Mouse (Mus musculus) hindbrain, embryonic 13.5 days (tissue): ENCODE results near the gene Bri3. TPM values are rescaled to one million over a fixed set of nuclear protein-coding genes. Genes with fewer than 3 reads are reported as not detected.

Experiments
- ATAC-seq: fragments of 200-750 bp; cut with Nextera tagmentation; 2 replicates; pipeline ENCODE4 v1.8.0; 2017; ENCODE audit warnings: moderate TSS enrichment; ENCODE audit not compliant: low FRiP score
- H3K27ac ChIP-seq: fragments of 300-500 bp; sonication (generic); 2 replicates; pipeline ENCODE4 v1.5.1; 2015; ENCODE audit warnings: inconsistent platforms, mild to moderate bottlenecking, moderate library complexity
- H3K27me3 ChIP-seq: fragments of 300-500 bp; sonication (generic); 2 replicates; pipeline ENCODE4 v1.6.1; 2015; ENCODE audit warnings: mild to moderate bottlenecking, inconsistent platforms
- H3K36me3 ChIP-seq: fragments of 300-500 bp; sonication (generic); 2 replicates; pipeline ENCODE4 v1.6.1; 2015; ENCODE audit warnings: mild to moderate bottlenecking, inconsistent platforms
- H3K4me1 ChIP-seq: fragments of 300-500 bp; sonication (generic); replicated peaks from 2 replicates; pipeline ENCODE4 v1.6.1; 2015; ENCODE audit warnings: inconsistent platforms
- H3K4me2 ChIP-seq: fragments of 300-500 bp; sonication (generic); 2 replicates; pipeline ENCODE4 v1.6.1; 2015; ENCODE audit warnings: inconsistent platforms, mild to moderate bottlenecking, moderate library complexity
- H3K4me3 ChIP-seq: fragments of 300-500 bp; sonication (generic); 2 replicates; pipeline ENCODE4 v1.5.1; 2015; ENCODE audit warnings: mild to moderate bottlenecking, inconsistent platforms
- H3K9ac ChIP-seq: fragments of 300-500 bp; sonication (generic); 2 replicates; pipeline ENCODE4 v1.6.1; 2015; ENCODE audit warnings: mild to moderate bottlenecking, inconsistent platforms
- H3K9me3 ChIP-seq: fragments of 300-500 bp; sonication (generic); 2 replicates; pipeline ENCODE4 v1.6.1; 2016; ENCODE audit warnings: inconsistent platforms
- WGBS: fragments of 180-500 bp; shearing (Covaris S2); methylation state at CpG from one replicate; pipeline ENCODE4 v1.1.7; 2015; 5-methylcytosine and 5-hydroxymethylcytosine counted together
- polyA plus RNA-seq: library from polyadenylated mRNA; unstranded; fragments of >200 nt; fragmentation: Nextera tagmentation; extraction: Ambion mirVana; gene quantifications from 2 replicates; pipeline ENCODE4 v1.2.1, GENCODE M21; 2015

Gene Bri3
- polyA plus RNA-seq, 1 experiment from 2014 or later = 116 TPM

DNA sequence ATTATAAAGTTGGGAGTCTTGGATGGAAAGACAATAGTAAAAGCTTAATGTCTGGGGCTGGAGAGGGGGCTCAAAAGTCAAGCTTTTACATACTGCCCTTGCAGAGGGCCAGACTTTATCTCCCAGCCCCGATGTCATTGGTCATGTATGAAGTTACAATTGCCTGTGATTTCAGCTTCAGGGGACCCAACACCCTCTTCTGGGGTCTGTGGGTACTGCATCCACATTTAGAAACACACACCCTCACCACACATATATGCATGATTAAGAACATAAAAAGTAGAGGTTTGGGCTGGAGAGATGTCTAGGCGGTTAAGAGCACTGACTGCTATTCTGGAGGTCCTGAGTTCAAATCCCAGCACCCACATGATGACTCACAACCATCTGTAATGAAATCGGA, 137.5 kb downstream of the Bri3 start:
- WGBS = 87% methylated on average over 3 of the region's 3 CpGs
- Histone ChIP-seq H3K36me3 (no peaks in the 10 kb centered on the region), H3K4me1 (no peaks in the 10 kb centered on the region), H3K9me3 (peaks cover 8% of the 10 kb centered on the region; the same call in 1 of the 2 replicates), H3K27me3 (no peaks in the 10 kb centered on the region), H3K27ac (no peak overlapping the region), H3K9ac (no peak overlapping the region), H3K4me3 (no peak overlapping the region), H3K4me2 (no peak overlapping the region)
- ATAC-seq = no peak

DNA sequence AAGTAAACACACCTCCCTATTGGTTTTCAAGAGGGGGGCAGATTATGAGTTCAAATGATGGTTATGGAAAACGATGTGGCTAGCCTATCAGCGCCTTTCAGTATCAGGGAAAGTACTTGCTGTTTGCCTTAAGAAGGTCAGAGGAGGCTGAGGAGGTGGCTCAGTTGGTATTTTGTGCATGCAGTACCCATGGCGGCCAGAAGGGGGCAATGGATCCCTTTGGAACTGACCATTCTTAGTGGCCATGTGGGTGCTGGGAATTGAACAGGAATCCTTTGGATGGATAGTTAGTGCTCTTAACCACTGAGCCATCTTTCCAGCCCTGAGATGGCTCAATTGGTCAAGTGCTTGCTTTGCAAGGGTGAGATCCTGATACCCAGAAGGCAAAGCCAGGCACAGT, 139.7 kb downstream of the Bri3 start:
- Histone ChIP-seq H3K4me2 (no peak overlapping the region), H3K4me1 (no peaks in the 10 kb centered on the region), H3K27me3 (no peaks in the 10 kb centered on the region), H3K36me3 (no peaks in the 10 kb centered on the region), H3K4me3 (no peak overlapping the region), H3K9me3 (peaks cover 5% of the 10 kb centered on the region; the same call in 1 of the 2 replicates), H3K27ac (no peak overlapping the region), H3K9ac (no peak overlapping the region)
- no peak for ATAC-seq
- 76% methylated on average over 3 of the region's 3 CpGs for WGBS

DNA sequence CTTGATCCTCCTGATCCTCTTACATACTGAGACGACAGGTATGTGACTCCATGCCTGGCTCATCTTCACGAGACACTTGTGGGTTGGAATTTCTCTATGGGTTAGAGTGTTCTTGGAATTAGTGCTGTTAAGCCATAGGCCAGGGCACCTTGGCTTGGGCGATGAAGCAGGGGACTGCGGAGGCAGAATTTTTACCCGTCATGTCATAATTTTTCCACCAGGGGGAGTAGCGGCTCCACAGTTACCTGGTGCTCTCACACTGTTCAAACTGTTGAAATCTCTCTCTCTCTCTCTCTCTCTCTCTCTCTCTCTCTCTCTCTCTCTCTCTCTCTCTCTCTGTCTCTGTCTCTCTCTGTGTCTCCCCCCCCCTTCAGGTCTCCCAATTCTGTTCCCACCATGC, 143.6 kb downstream of the Bri3 start:
- no peak for ATAC-seq
- Histone ChIP-seq H3K9me3 (peaks cover 5% of the 10 kb centered on the region; the same call in 1 of the 2 replicates), H3K4me3 (no peak overlapping the region), H3K9ac (no peak overlapping the region), H3K27me3 (no peaks in the 10 kb centered on the region), H3K4me1 (no peaks in the 10 kb centered on the region), H3K4me2 (no peak overlapping the region), H3K27ac (no peak overlapping the region), H3K36me3 (no peaks in the 10 kb centered on the region)
- WGBS = 12% methylated on average over 6 of the region's 6 CpGs

DNA sequence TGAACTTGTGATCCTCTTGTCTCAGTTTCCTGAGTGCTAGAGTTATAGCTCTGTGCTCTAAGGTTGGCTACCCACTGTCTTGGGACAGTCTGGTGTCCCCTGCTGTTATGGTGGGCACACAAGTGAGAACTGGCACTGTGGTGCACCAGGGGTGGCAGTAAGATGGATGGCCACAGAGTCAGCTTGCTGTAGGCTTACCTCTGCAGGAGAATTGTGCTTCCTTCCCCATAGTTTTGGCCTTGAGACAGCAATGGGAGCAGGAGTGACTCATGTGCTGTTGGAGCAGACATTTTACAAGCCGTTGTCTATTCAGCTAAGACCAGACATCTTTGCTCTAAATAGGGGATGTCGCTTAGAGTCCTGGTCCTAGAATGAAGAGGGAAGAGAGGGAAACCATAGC, 149.9 kb downstream of the Bri3 start:
- WGBS = 98% methylated on average over 2 of the region's 2 CpGs
- no peaks in the 10 kb centered on the region for H3K9me3 ChIP-seq
- H3K4me2 ChIP-seq = no peak overlapping the region
- H3K27me3 ChIP-seq = peaks cover 5% of the 10 kb centered on the region
- no peak for ATAC-seq
- no peak overlapping the region for H3K9ac ChIP-seq
- no peaks in the 10 kb centered on the region for H3K36me3 ChIP-seq
- no peaks in the 10 kb centered on the region for H3K4me1 ChIP-seq
- H3K4me3 ChIP-seq = no peak overlapping the region
- H3K27ac ChIP-seq = no peak overlapping the region

DNA sequence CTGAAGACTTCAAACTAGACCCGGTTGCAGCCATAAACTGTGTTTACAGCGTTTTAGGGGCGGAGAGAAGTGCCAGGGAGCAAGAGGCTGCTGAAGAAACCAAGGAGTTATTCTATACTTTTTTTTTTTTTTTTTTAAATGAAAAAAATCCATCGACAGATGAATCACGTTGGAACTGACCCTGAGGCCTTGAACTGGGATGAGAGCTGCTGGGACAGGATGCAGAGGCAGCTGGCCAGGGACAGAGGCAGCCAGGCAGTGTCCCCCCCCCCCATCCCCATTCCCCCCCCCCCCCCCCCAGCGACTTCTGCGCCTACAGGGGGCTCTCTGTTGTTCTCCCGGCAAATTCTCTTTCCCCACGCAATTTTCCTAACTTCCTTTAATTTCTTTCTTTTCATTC, 153.3 kb downstream of the Bri3 start:
- no peaks in the 10 kb centered on the region for H3K9me3 ChIP-seq
- H3K4me3 ChIP-seq = no peak overlapping the region
- no peaks in the 10 kb centered on the region for H3K36me3 ChIP-seq
- no peak overlapping the region for H3K27ac ChIP-seq
- WGBS = 39% methylated on average over 5 of the region's 9 CpGs
- H3K27me3 ChIP-seq = peaks cover 5% of the 10 kb centered on the region
- ATAC-seq = no peak
- H3K9ac ChIP-seq = no peak overlapping the region
- no peak overlapping the region for H3K4me2 ChIP-seq
- H3K4me1 ChIP-seq = peaks cover 5% of the 10 kb centered on the region; the same call in 1 of the 2 replicates

DNA sequence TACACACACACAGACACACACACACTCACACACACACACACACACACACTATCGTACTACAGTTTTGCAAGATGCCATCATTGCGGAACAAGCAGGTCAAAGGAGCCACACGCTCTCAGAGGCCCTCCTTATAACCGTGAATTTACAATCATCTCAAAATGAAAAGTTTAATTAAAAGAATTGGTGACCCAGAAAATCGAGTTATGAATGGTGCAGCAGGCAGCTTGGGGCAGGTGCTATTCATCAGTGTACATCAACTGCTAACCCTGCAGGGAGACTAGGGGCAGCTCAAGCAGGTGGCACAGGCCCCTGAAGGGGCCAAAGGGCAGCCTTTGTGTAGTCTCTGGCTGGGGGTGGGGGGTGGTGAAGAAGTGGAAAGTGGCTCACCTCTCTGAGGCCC, 156.6 kb downstream of the Bri3 start:
- no peak for ATAC-seq
- Histone ChIP-seq H3K4me2 (no peak overlapping the region), H3K9me3 (no peaks in the 10 kb centered on the region), H3K9ac (no peak overlapping the region), H3K4me1 (peaks cover 5% of the 10 kb centered on the region; the same call in 1 of the 2 replicates), H3K27ac (no peak overlapping the region), H3K27me3 (peaks cover 5% of the 10 kb centered on the region), H3K36me3 (no peaks in the 10 kb centered on the region), H3K4me3 (no peak overlapping the region)
- WGBS = 31% methylated on average over 5 of the region's 5 CpGs

DNA sequence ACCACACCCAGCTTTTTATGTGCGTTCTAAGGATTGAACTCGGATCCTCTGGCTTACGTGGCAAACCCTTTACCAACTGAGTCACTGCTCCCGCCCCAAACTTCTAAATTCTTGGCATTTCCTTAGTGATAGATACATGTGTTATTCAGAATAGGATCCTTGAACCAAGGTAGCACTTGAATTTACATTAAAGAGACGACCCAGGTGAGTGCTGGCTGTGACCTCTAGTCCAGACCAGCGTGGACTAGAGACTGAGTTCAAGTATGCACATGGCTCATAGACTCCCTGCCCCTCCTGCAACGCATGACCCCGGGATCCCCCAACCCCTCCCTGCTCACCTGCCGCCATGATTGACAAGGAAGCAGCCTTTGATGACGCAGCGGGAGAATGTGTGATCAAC, 162.0 kb downstream of the Bri3 start:
- peaks cover 2% of the 10 kb centered on the region for H3K4me1 ChIP-seq
- no peaks in the 10 kb centered on the region for H3K36me3 ChIP-seq
- H3K27ac ChIP-seq = no peak overlapping the region
- no peak overlapping the region for H3K4me3 ChIP-seq
- H3K9me3 ChIP-seq = no peaks in the 10 kb centered on the region
- no peak for ATAC-seq
- H3K4me2 ChIP-seq = no peak overlapping the region
- 88% methylated on average over 11 of the region's 11 CpGs for WGBS
- 0 out of 2 replicates have a peak, but pooled peaks cover 3% of the 10 kb centered on the region for H3K27me3 ChIP-seq
- no peak overlapping the region for H3K9ac ChIP-seq

DNA sequence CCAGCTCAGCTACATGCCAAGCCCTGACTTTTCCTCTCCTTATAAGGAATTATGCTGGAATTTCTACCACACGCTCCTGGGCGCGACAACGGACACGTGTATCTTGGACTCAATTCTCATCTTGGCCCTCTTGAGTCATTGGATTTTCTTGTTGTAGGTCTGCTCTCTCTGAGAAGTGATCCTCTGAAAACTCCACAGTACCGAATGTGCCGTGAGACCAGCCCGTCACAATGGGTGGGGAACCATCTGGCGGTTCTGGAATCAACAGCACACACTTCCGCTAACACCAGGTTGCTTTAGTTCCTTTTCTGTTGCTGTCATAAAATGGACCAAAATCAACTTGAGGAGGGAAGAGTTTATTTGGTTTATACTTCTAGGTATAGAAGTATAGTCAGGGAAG, 166.4 kb downstream of the Bri3 start:
- H3K27ac ChIP-seq = no peak overlapping the region
- no peak for ATAC-seq
- no peaks in the 10 kb centered on the region for H3K9me3 ChIP-seq
- H3K4me2 ChIP-seq = no peak overlapping the region
- no peak overlapping the region for H3K9ac ChIP-seq
- H3K4me3 ChIP-seq = no peak overlapping the region
- H3K4me1 ChIP-seq = peaks cover 11% of the 10 kb centered on the region
- H3K36me3 ChIP-seq = no peaks in the 10 kb centered on the region
- 0 out of 2 replicates have a peak, but pooled peaks cover 3% of the 10 kb centered on the region for H3K27me3 ChIP-seq
- 95% methylated on average over 10 of the region's 10 CpGs for WGBS

DNA sequence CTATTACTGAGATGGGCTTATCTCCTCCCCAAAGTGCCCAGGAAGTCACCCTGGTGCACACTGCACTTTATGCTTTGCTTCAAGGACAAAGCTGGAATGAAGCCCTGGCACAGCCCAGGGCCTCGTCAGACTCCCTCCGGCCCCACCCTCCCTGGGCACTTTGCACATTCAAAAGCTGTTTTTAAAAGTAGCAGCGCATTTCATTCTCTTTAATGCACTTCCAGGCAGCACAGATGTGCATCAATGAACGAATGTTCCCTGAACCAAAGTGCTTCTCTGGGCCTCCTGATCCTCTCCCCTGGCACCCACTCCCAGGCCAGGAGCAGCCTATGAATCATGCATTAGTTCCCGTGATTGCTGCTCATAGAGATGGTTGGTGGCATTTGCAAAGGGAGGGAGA, 167.5 kb downstream of the Bri3 start:
- H3K4me3 ChIP-seq = no peak overlapping the region
- H3K4me2 ChIP-seq = no peak overlapping the region
- H3K9me3 ChIP-seq = no peaks in the 10 kb centered on the region
- peaks cover 13% of the 10 kb centered on the region for H3K4me1 ChIP-seq
- ATAC-seq = no peak
- WGBS = 37% methylated on average over 5 of the region's 5 CpGs
- H3K36me3 ChIP-seq = no peaks in the 10 kb centered on the region
- no peak overlapping the region for H3K9ac ChIP-seq
- peak overlapping the region; percentile 18; the same call in 1 of the 2 replicates for H3K27ac ChIP-seq
- H3K27me3 ChIP-seq = no peaks in the 10 kb centered on the region

DNA sequence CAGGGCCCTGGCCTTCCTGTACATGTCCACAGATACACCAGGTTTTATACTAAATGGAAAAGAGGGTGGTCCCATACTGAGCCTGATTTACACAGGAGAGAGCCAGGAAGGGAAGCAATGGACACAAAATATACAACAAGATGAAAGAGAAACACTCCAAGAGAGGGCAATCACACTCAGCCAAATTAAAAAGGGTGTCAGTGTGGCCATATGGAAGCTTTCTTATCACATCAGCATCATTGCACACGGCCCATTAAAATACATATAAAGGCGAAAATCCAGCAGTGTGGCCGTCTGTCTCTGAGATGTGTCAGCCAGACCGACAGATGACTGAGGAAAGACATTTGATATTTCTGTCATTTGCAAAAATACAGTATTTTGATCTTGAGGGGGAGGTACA, 168.5 kb downstream of the Bri3 start:
- Histone ChIP-seq H3K4me2 (no peak overlapping the region), H3K36me3 (no peaks in the 10 kb centered on the region), H3K27me3 (no peaks in the 10 kb centered on the region), H3K9me3 (no peaks in the 10 kb centered on the region), H3K4me1 (peaks cover 15% of the 10 kb centered on the region), H3K9ac (no peak overlapping the region), H3K27ac (no peak overlapping the region), H3K4me3 (no peak overlapping the region)
- no peak for ATAC-seq
- 69% methylated on average over 4 of the region's 4 CpGs for WGBS

DNA sequence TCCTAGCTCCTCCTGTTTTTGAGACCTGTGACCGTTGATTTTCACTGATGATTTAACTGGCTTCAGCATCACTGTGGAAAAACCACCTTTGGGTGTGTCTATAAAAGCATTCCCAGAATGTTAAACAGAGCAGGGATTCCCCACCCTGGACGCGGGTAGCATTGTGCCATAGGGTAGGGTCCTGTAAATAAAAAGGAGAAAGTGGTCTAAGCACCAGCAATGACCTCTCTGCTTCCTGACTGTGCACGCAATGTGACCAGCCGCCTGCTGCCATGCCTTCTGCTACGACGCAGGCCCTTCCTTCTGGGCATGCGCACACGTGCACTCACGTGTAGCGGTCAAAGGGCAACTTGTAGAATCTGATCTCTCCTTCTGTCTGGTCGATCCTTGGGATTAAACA, 174.2 kb downstream of the Bri3 start:
- Histone ChIP-seq H3K36me3 (no peaks in the 10 kb centered on the region), H3K4me2 (no peak overlapping the region), H3K9ac (no peak overlapping the region), H3K4me3 (no peak overlapping the region), H3K27me3 (no peaks in the 10 kb centered on the region), H3K27ac (no peak overlapping the region), H3K4me1 (0 out of 2 replicates have a peak, but pooled peaks cover 3% of the 10 kb centered on the region), H3K9me3 (no peaks in the 10 kb centered on the region)
- no peak for ATAC-seq
- WGBS = 92% methylated on average over 12 of the region's 12 CpGs

DNA sequence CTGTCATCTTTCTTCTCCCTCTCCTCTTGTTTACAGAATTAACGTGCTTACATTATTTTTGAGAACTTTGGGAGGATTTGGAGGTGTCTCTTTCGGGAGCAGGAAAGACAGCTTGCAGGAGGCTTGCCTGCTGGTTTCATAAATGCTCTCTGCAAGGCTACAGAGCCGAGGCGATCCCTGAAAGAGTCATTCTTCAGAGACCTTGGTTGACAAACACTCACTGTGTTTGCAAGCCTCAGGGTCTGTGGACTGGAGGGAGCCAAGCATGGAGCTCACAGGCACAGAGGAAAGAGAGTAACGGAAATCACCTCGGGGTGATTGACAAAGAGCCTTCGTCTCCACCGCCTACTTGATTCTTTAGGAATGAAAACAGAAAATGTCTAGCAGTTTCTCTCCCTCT, 175.8 kb downstream of the Bri3 start:
- Histone ChIP-seq H3K36me3 (no peaks in the 10 kb centered on the region), H3K4me2 (no peak overlapping the region), H3K9ac (no peak overlapping the region), H3K9me3 (no peaks in the 10 kb centered on the region), H3K27me3 (no peaks in the 10 kb centered on the region), H3K4me1 (0 out of 2 replicates have a peak, but pooled peaks cover 3% of the 10 kb centered on the region), H3K4me3 (no peak overlapping the region), H3K27ac (no peak overlapping the region)
- WGBS = 78% methylated on average over 8 of the region's 8 CpGs
- ATAC-seq = no peak

DNA sequence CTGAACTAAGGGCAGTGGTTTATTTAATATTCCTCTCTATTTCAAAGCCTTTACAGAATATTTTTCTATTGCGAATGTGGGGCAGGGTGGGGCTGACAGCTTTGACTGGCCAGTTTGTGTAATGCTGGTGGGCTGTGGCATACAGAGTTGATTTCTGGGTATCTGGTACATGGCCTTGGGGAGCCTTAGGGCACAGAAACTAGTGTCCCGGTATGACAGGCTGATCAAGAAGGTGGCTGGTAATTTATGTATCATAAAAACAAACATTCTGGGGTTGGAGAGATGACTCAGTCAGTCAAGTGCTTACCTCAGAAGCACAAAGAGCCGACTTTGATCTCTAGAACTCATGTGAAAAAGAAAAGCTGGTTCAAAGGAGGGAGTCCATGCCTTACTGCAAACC, 182.5 kb downstream of the Bri3 start:
- H3K9ac ChIP-seq = no peak overlapping the region
- H3K4me2 ChIP-seq = no peak overlapping the region
- H3K9me3 ChIP-seq = no peaks in the 10 kb centered on the region
- peaks cover 2% of the 10 kb centered on the region for H3K4me1 ChIP-seq
- H3K27ac ChIP-seq = no peak overlapping the region
- no peak for ATAC-seq
- whole genome bisulfite sequencing = 82% methylated on average over 3 of the region's 3 CpGs
- H3K27me3 ChIP-seq = no peaks in the 10 kb centered on the region
- no peaks in the 10 kb centered on the region for H3K36me3 ChIP-seq
- H3K4me3 ChIP-seq = no peak overlapping the region
